Mouse (Mus musculus): ENCODE measurements around the gene Nom1. TPM values are rescaled to one million over a fixed set of nuclear protein-coding genes. Genes with fewer than 3 reads are reported as not detected.

Nom1 gene
- total and polyA plus RNA-seq, 3 experiments = 2.8 to 34.9 (median 25.9) TPM

Other genes with a start within 250 kb of the Nom1 start
- 1 to 10 TPM; 4.7 to 5.4 TPM for gene Rnf32, start 238.7 kb upstream of the Nom1 start, total RNA-seq (2021)
- 1.6 and 2.2 TPM in 2 replicates for gene Rnf32, start 238.7 kb upstream of the Nom1 start, polyA plus RNA-seq (2012; rRNA removed)
- gene Lmbr1, start 56.3 kb upstream of the Nom1 start, total RNA-seq (2021) = 10 to 100 TPM; 10.2 to 12.0 TPM
- gene Lmbr1, start 56.3 kb upstream of the Nom1 start, polyA plus RNA-seq (2012; rRNA removed) = 2.3 and 3.2 TPM in 2 replicates
- not detected for gene Mnx1, start 43.8 kb downstream of the Nom1 start, total RNA-seq (2021)
- gene Mnx1, start 43.8 kb downstream of the Nom1 start, polyA plus RNA-seq (2012; rRNA removed) = not detected in 2 replicates
- 10 to 100 TPM; 51.3 to 52.2 TPM for gene Ube3c, start 134.6 kb downstream of the Nom1 start, total RNA-seq (2021)
- 7.4 and 9.3 TPM in 2 replicates for gene Ube3c, start 134.6 kb downstream of the Nom1 start, polyA plus RNA-seq (2012; rRNA removed)

Data from adrenal gland, adult 2 months (tissue).